Mouse (Mus musculus) liver, adult 2 months (tissue): Measurements from ENCODE around the gene Kcne4.

Experiments used
- CTCF ChIP-seq: fragments of 200-500 bp; IDR thresholded peaks from 2 replicates; pipeline ENCODE4 v1.5.1; 2011; ENCODE audit warnings: low read depth, low read length, control low read depth
- POLR2A ChIP-seq: fragments of 200-500 bp; IDR thresholded peaks from 2 replicates; pipeline ENCODE4 v1.6.1; 2011; ENCODE audit warnings: low read length, control low read depth; ENCODE audit not compliant: insufficient read depth; ENCODE audit errors: extremely low read depth

- no peak for TF ChIP-seq POLR2A
- TF ChIP-seq CTCF, result no peak
These were observed 49.4 kb downstream of the Kcne4 start for GRCm38 (mm10) chr1:78865991-78866390.
